Comparison of ENCODE assay signal across 14 mouse cellular contexts in genomic region chr3:88590246-88590645, GRCm38 (mm10). TPM values are rescaled to one million over a fixed set of nuclear protein-coding genes. Genes with fewer than 3 reads are reported as not detected.
DNase-seq lines count a peak whose midpoint lies in the region; ATAC-seq lines count a peak whose summit lies in the region.
"Had no signal": no experiment of that assay in that cellular context is flagged by ENCODE, and none has a peak within 500 bp of the region (broad histone marks: within the 10 kb centered on the region; RNA-seq: fewer than 3 reads in every experiment).

No protein-coding gene starts in this region.

- 29% methylated on average over 5 of the region's 5 CpGs for WGBS in heart, embryonic 15.5 days
- 36% methylated on average over 5 of the region's 5 CpGs for WGBS in midbrain, embryonic 11.5 days
- 28% methylated on average over 5 of the region's 5 CpGs for WGBS in midbrain, embryonic 13.5 days

- H3K4me3 ChIP-seq in heart, embryonic 15.5 days, result no peak overlapping the region
- H3K4me3 ChIP-seq in midbrain, embryonic 11.5 days (ENCODE audit: low read depth, low read length), result no peak overlapping the region
- H3K4me3 ChIP-seq in midbrain, embryonic 13.5 days (replicated peaks), result no peak overlapping the region

- H3K36me3 ChIP-seq in heart, embryonic 15.5 days, result peaks cover 33% of the 10 kb centered on the region
- H3K36me3 ChIP-seq in midbrain, embryonic 11.5 days (ENCODE audit: control insufficient read depth, insufficient read depth, low read length), result peaks cover 15% of the 10 kb centered on the region
- H3K36me3 ChIP-seq in midbrain, embryonic 13.5 days, result peaks cover 39% of the 10 kb centered on the region

- peaks cover 34% of the 10 kb centered on the region for H3K4me1 ChIP-seq in heart, embryonic 15.5 days (replicated peaks)
- H3K4me1 ChIP-seq in midbrain, embryonic 11.5 days (ENCODE audit: control insufficient read depth, insufficient read depth, low read length), result peaks cover 3% of the 10 kb centered on the region
- H3K4me1 ChIP-seq in midbrain, embryonic 13.5 days (replicated peaks), result peaks cover 6% of the 10 kb centered on the region

- DNase-seq in heart, postnatal 10 days, result no peak
- no peak for DNase-seq in midbrain, embryonic 11.5 days (ENCODE audit: low spot score, missing footprints)
- DNase-seq in forelimb bud, embryonic 11.5 days (ENCODE audit: low read depth, low spot score), result peak; percentile 34
- no peak for DNase-seq in T-cell, adult 2 months (ENCODE audit: low spot score)
- DNase-seq in ovary, postnatal 14 days (ENCODE audit: low spot score), result no peak
- DNase-seq: cerebellum, adult 2 months; midbrain, embryonic 14.5 days; thymus, postnatal 36 days had no signal

- no peak overlapping the region for H3K9ac ChIP-seq in heart, embryonic 15.5 days
- H3K9ac ChIP-seq in midbrain, embryonic 11.5 days (ENCODE audit: low read length), result 0 out of 2 replicates have a peak overlapping the region, but pooled peaks have one; percentile 5
- no peak overlapping the region for H3K9ac ChIP-seq in midbrain, embryonic 13.5 days (replicated peaks)

- H3K27me3 ChIP-seq in heart, embryonic 15.5 days, result no peaks in the 10 kb centered on the region
- no peaks in the 10 kb centered on the region for H3K27me3 ChIP-seq in midbrain, embryonic 11.5 days (ENCODE audit: control insufficient read depth, insufficient read depth, low read length)
- no peaks in the 10 kb centered on the region for H3K27me3 ChIP-seq in midbrain, embryonic 13.5 days

- intact Hi-C loops in heart, postnatal 10 days (cut with DNase I), result loop anchor here (5.0 kb wide), 2 partner anchors 52 to 147 kb away; no protein-coding TSS in a partner anchor

- 0 out of 2 replicates have a peak overlapping the region, but pooled peaks have one; percentile 1 for H3K27ac ChIP-seq in heart, embryonic 15.5 days
- no peak overlapping the region for H3K27ac ChIP-seq in midbrain, embryonic 11.5 days (ENCODE audit: low read depth, low read length)
- H3K27ac ChIP-seq in midbrain, embryonic 13.5 days, result no peak overlapping the region

- no peaks in the 10 kb centered on the region for H3K9me3 ChIP-seq in heart, embryonic 15.5 days (replicated peaks)
- H3K9me3 ChIP-seq in midbrain, embryonic 11.5 days (ENCODE audit: control insufficient read depth, low read length), result no peaks in the 10 kb centered on the region
- no peaks in the 10 kb centered on the region for H3K9me3 ChIP-seq in midbrain, embryonic 13.5 days

- no peak overlapping the region for H3K4me2 ChIP-seq in heart, embryonic 15.5 days
- H3K4me2 ChIP-seq in midbrain, embryonic 11.5 days, result no peak overlapping the region
- no peak overlapping the region for H3K4me2 ChIP-seq in midbrain, embryonic 13.5 days (replicated peaks)

- ATAC-seq in heart, embryonic 15.5 days (replicated peaks; ENCODE audit: insufficient number of reproducible peaks, insufficient read depth, low FRiP score, low read depth), result no peak
- ATAC-seq in midbrain, embryonic 11.5 days (ENCODE audit: low FRiP score), result no peak
- ATAC-seq in midbrain, embryonic 13.5 days, result no peak
- ATAC-seq: inflammation-experienced regulatory T-cells, adult 6 months had no signal

RNA-seq across cellular contexts. Expression of gene Ssr2, which starts 14.6 kb away (rescaled TPM):
- 164 and 178 TPM in 2 replicates for polyA plus RNA-seq in heart, embryonic 15.5 days (2015; fragmentation: Nextera tagmentation; extraction: Ambion mirVana)
- 100 to 1,000 TPM; 127 to 130 TPM for total RNA-seq in heart, postnatal 10 days (2021)
- 154 and 157 TPM in 2 replicates for polyA plus RNA-seq in midbrain, embryonic 11.5 days (2014; fragmentation: Nextera tagmentation; extraction: Ambion mirVana)
- 142 and 148 TPM in 2 replicates for polyA plus RNA-seq in midbrain, embryonic 13.5 days (2015; fragmentation: Nextera tagmentation; extraction: Ambion mirVana)

RNA-seq across cellular contexts. Expression of gene Arhgef2, which starts 15.5 kb away (rescaled TPM):
- polyA plus RNA-seq in heart, embryonic 15.5 days (2015; fragmentation: Nextera tagmentation; extraction: Ambion mirVana), result 72.8 and 82.5 TPM in 2 replicates
- 10 to 100 TPM; 89.5 to 96.3 TPM for total RNA-seq in heart, postnatal 10 days (2021)
- 99.0 and 117 TPM in 2 replicates for polyA plus RNA-seq in midbrain, embryonic 11.5 days (2014; fragmentation: Nextera tagmentation; extraction: Ambion mirVana)
- polyA plus RNA-seq in midbrain, embryonic 13.5 days (2015; fragmentation: Nextera tagmentation; extraction: Ambion mirVana), result 163 and 175 TPM in 2 replicates

RNA-seq across cellular contexts. Expression of gene Ubqln4, which starts 36.7 kb away (rescaled TPM):
- polyA plus RNA-seq in heart, embryonic 15.5 days (2015; fragmentation: Nextera tagmentation; extraction: Ambion mirVana), result 30.0 and 34.9 TPM in 2 replicates
- 10 to 100 TPM; 56.5 to 57.2 TPM for total RNA-seq in heart, postnatal 10 days (2021)
- polyA plus RNA-seq in midbrain, embryonic 11.5 days (2014; fragmentation: Nextera tagmentation; extraction: Ambion mirVana), result 72.4 and 73.0 TPM in 2 replicates
- 39.1 and 46.7 TPM in 2 replicates for polyA plus RNA-seq in midbrain, embryonic 13.5 days (2015; fragmentation: Nextera tagmentation; extraction: Ambion mirVana)

RNA-seq across cellular contexts. Expression of gene Lamtor2, which starts 37.4 kb away (rescaled TPM):
- 119 and 144 TPM in 2 replicates for polyA plus RNA-seq in heart, embryonic 15.5 days (2015; fragmentation: Nextera tagmentation; extraction: Ambion mirVana)
- total RNA-seq in heart, postnatal 10 days (2021), result 10 to 100 TPM; 87.3 to 94.0 TPM
- polyA plus RNA-seq in midbrain, embryonic 11.5 days (2014; fragmentation: Nextera tagmentation; extraction: Ambion mirVana), result 87.2 and 103 TPM in 2 replicates
- 181 and 182 TPM in 2 replicates for polyA plus RNA-seq in midbrain, embryonic 13.5 days (2015; fragmentation: Nextera tagmentation; extraction: Ambion mirVana)

RNA-seq across cellular contexts. Expression of gene Rab25, which starts 42.1 kb away (rescaled TPM):
- 0.92 and 4.0 TPM in 2 replicates for polyA plus RNA-seq in heart, embryonic 15.5 days (2015; fragmentation: Nextera tagmentation; extraction: Ambion mirVana)
- not detected for total RNA-seq in heart, postnatal 10 days (2021)
- 0.25 and 0.86 TPM in 2 replicates for polyA plus RNA-seq in midbrain, embryonic 11.5 days (2014; fragmentation: Nextera tagmentation; extraction: Ambion mirVana)
- not detected in 2 replicates for polyA plus RNA-seq in midbrain, embryonic 13.5 days (2015; fragmentation: Nextera tagmentation; extraction: Ambion mirVana)
- total RNA-seq: layer of hippocampus, adult 18-20 months; left cerebral cortex, adult 8-10 months had no signal
- polyA plus RNA-seq: inflammation-experienced regulatory T-cells, adult 6 months; midbrain, embryonic 14.5 days; neural tube, embryonic 14.5 days had no signal
